Mouse (Mus musculus) spleen, embryonic (tissue): ENCODE measurements around the gene Mcm8.

Experiments
- CTCF ChIA-PET: fragments of 350-600 bp; sonication (Branson Sonifier 250); formaldehyde crosslinking; loops from one replicate; lab custom pipeline; 2022; lab: Charles Lee

Gene Mcm8

DNA sequence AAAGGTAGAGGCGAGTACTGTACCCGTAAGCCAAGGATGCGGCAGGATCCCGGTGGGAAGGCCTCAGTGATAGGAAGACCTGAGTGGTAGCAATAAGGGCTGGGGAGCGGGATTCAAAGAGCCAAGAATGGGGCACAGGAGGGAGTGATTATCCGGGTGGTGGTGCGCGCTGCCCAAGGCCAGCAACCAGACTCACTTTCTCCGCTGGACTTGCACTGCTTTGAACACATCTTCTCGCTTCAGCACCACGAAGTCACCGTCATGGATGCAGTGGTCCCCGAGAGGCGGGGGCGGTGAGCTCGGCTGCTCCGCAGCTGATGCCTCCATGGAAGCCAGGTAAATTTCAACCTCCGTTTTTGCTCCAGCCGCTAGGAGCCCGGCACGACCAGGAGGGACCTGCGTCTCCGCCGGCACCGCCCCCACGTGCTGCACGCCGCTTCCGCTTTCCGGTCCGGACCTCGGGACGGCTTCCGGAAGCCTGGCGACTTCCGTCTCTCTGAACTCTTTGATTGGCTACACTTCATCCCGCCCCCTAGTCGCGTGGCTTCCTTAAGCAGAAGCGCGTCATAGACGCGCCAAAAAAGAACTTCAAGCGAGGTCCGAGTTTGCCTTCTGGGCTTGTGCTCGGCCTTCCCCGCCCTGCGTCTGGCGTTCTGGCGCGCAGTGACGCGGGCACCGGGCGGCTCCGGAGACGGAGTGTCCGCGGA lies at the start of gene Mcm8, which contains the start of gene Trmt6:
TSS of gene Mcm8 (plus strand) at position 534 of the 707 bp plus-strand sequence.
TSS of gene Trmt6 (minus strand) at position 448 of the 707 bp plus-strand sequence.
- CTCF ChIA-PET: no interaction called here

DNA sequence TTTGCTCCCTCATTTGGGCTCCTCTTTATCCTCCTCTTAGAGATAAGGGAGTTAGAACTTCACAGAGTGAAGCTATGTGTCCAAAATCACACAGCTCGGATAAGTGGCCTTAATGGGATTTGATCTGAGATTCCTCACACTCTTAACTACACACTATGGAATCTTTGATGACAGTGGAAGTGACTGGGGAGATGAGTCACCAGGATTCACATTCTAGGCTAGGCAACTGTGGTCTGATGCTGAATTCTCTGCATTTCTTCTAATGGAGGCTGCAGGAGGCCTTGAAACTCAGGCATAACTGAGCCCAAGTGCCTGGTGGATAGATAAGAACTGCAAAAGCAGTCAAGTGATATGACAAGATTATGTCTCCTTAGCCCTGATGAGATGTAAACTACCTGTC lies 45.1 kb upstream of the Mcm8 start:
- CTCF ChIA-PET: no interaction called here

GRCm38 (mm10) chr2:132780978-132781377 lies 35.0 kb upstream of the Mcm8 start, which contains the start of gene Chgb:
Gene Chgb, plus strand, starts transcription at chr2:132781278.
- CTCF ChIA-PET: interaction anchor here (0.5 kb wide), 1 partner anchor 412 kb away, joined by 3 read pairs; no protein-coding TSS in a partner anchor

- CTCF ChIA-PET: interaction anchor here (0.5 kb wide), 1 partner anchor 412 kb away, joined by 3 read pairs; no protein-coding TSS in a partner anchor
Measured at GRCm38 (mm10) chr2:132781439-132782068, 34.4 kb upstream of the Mcm8 start.

DNA sequence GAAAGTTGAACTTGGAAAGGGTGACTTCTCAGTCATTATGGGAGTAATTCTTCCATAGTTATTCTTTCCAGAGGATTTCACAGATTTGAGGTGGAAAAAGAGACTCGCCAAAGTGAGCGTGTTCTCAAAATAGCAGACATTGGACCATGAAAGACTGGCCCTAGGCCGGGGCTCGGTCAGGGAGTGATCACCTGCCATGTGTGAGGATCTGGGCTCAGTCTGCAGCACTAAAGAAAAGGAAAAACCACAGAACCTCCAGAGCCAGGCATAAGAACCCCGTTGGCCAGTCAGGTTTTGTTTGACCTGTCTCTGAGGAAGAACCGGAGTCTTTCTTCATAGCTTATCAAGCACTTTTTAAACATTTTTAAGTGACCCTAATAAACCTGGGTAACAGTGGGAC lies 31.9 kb upstream of the Mcm8 start:
- CTCF ChIA-PET: no interaction called here

DNA sequence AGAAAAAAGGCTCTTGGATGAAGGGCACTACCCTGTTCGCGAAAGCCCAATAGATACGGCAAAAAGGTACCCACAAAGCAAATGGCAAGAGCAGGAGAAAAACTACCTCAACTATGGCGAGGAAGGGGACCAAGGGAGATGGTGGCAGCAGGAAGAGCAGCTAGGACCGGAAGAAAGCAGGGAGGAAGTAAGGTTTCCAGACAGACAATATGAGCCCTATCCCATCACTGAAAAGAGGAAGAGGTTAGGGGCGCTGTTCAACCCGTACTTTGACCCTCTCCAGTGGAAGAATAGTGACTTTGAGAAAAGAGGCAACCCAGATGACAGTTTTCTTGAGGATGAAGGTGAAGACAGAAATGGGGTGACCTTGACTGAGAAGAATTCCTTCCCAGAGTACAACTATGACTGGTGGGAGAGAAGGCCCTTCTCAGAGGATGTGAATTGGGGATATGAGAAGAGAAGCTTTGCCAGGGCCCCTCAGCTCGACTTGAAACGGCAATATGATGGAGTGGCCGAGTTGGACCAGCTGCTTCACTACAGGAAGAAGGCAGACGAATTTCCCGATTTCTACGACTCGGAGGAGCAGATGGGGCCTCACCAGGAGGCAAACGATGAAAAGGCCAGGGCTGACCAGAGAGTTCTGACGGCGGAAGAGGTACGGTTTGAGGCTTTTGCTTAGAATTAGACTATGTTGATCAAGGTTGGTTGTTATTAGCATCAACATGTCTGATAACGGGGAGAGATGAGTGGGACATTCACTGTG lies 22.3 kb upstream of the Mcm8 start:
- CTCF ChIA-PET: no interaction called here

GRCm38 (mm10) chr2:132794204-132794586 lies 21.7 kb upstream of the Mcm8 start:
- CTCF ChIA-PET: no interaction called here

- CTCF ChIA-PET: interaction anchor here (0.5 kb wide), 1 partner anchor 126 kb away, joined by 4 read pairs; no protein-coding TSS in a partner anchor
Measured at GRCm38 (mm10) chr2:132802976-132803375, 13.0 kb upstream of the Mcm8 start.

GRCm38 (mm10) chr2:132841071-132841470 lies 25.1 kb downstream of the Mcm8 start:
- CTCF ChIA-PET: no interaction called here

DNA sequence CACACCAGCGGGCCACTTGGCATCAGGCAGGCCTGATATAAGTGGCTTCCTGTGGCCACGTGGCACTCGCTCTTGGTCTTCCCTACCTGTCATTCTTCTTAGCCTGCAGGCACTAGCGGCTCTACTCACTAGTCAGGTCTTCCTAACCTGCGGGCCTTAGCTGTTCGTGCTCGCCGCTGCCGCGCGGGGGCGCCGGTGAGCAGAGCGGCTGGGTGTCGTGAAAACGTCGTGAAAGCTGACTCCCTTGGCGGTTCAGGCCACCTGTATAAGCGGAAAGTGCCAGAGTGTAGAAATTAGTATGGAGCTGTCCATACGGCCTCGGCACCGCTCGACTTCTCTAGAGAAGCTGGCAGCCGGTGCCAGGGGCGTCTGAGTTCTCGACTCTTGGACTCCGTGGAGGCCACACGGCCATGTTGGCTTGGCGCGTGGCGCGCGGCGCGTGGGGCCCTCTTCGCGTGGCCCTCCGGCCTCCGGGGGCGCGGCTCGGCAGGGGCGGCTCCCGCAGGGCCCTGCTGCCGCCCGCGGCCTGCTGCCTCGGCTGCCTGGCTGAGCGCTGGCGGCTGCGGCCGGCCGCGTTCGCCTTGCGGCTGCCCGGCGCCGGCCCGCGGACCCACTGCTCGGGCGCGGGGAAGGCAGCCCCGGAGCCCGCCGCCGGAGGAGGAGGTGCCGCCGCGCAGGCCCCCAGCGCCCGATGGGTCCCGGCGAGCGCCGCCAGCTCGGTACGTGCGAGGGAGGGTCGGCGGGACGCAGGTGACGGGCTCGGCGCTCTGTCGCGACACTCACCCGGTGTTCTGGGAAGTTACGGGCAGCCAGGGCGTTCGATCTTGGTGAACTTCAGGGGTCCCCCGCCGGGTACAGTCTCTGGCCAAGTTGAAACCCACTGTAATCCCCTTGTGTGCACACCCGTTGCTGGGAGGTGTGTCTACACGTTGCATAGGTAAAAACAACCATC lies 30.7 kb downstream of the Mcm8 start, which contains the start of gene Crls1:
TSS of gene Crls1 (plus strand) at position 260 of the 952 bp plus-strand sequence.
- CTCF ChIA-PET: no interaction called here

GRCm38 (mm10) chr2:132847581-132847980 lies 31.6 kb downstream of the Mcm8 start:
- CTCF ChIA-PET: interaction anchor here (0.6 kb wide), 1 partner anchor 38 kb away, joined by 4 read pairs; no protein-coding TSS in a partner anchor

- CTCF ChIA-PET: no interaction called here
Measured at GRCm38 (mm10) chr2:132848361-132848760, 32.4 kb downstream of the Mcm8 start.

- CTCF ChIA-PET: no interaction called here
Measured at GRCm38 (mm10) chr2:132849141-132849540, 33.2 kb downstream of the Mcm8 start.

- CTCF ChIA-PET: no interaction called here
Measured at GRCm38 (mm10) chr2:132853051-132853450, 37.1 kb downstream of the Mcm8 start.

- CTCF ChIA-PET: no interaction called here
Measured at GRCm38 (mm10) chr2:132856333-132856732, 40.4 kb downstream of the Mcm8 start.

DNA sequence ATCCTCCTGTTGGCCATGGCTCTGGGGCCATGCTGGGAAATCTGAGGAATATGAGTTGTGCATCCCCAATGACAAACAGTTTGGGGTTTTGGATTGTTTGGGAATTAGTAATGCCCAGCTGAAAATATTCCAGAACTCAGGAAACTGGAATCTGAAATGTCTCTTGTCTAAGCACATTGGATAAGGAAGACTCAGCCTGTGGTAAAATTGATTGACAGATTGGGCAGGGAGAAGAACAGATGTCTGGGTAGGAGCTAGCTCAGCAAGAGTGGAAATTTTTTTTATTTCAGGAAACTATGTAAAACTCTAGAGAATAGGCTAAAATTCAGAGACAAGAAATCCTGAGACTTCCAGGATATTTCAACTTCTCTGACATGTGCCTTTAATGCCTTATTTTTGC lies 44.5 kb downstream of the Mcm8 start:
- CTCF ChIA-PET: no interaction called here

DNA sequence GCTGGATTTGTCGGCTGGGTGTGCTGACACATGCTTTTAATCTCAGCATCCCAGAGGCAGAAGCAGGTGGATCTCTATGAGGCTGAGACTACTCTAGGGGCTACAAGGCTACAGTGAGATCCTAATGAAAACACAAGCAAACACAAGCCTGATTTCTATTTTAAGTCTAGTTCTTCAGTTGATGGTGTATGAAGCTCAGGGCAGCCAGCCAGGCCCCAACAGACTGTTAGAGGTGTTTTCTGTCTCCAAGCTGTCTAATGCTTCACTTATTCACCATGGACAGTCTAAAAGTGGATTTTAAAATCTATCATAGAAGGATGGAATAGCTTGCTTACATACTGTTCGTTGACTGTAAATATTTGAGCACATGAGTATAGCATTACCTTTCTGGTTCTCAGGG lies 45.5 kb downstream of the Mcm8 start:
- CTCF ChIA-PET: no interaction called here

DNA sequence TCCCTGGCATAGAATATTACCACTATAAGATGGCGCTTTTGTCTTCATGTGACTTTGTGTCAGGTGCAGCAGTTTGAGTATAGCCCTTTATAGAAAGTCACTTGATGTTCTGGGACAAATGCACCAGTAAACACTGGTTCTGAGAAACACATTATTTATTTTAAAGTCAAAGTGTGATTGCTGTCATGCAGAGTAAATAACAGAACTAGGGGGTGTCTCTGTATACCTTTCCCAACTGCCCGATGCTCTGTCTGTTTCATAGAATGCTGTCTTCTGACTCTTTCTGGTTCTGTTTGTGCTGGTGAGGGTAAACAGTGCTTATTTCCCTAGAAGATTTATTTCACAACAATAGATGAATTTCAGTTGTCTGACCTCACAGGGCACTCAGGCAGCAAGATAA lies 47.4 kb downstream of the Mcm8 start:
- CTCF ChIA-PET: no interaction called here

GRCm38 (mm10) chr2:132867521-132867920 lies 51.6 kb downstream of the Mcm8 start:
- CTCF ChIA-PET: no interaction called here

GRCm38 (mm10) chr2:132869682-132870081 lies 53.7 kb downstream of the Mcm8 start:
- CTCF ChIA-PET: no interaction called here

DNA sequence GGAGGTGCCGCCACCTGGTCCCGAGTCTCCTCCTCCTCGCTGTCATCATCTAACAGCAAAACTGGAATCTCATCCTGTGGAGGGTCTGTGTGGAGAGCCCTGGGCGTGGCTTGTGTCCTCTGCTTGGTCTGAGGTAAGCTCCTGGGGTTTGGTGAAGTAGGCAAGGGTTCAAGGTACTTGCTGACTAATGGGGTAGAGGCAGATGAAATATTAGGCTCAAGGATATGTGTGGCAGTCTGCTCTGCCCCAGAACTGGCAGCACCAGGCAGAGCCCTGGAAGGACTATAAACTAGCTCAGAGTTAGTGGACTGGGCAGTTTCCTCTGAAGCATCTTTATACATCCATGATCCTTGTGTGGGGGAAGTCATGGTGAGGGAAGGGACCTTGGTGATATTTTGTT lies 54.3 kb downstream of the Mcm8 start:
- CTCF ChIA-PET: no interaction called here
